Mouse (Mus musculus): ENCODE data around the gene Hyal4. TPM values are rescaled to one million over a fixed set of nuclear protein-coding genes. Genes with fewer than 3 reads are reported as not detected.

Gene Hyal4
- polyA plus RNA-seq, 2 experiments: not detected

- ATAC-seq (ENCODE audit: insufficient read depth) (no peak), DNase-seq (ENCODE audit: low read depth in 3 of 3, low spot score in 3 of 3) (no peak)
- H3K27me3 ChIP-seq (ENCODE audit: control insufficient read depth, insufficient read depth, low read length): no peaks in the 10 kb centered on the region
- H3K9me3 ChIP-seq (ENCODE audit: control insufficient read depth, low read length): no peaks in the 10 kb centered on the region
- no peak within 1 kb of the TSS for H3K27ac ChIP-seq
- H3K36me3 ChIP-seq (replicated peaks; ENCODE audit: control insufficient read depth, insufficient read depth, low read depth): no peaks in the 10 kb centered on the region
- TF ChIP-seq EP300 (IDR thresholded peaks at IDR 0.05; ENCODE audit: low read depth) (no peak), CTCF (IDR thresholded peaks at IDR 0.05; ENCODE audit: low read depth) (no peak)
- 46% methylated on average over 3 of the region's 3 CpGs for WGBS (ENCODE audit: insufficient replicate concordance)
- H3K9ac ChIP-seq (replicated peaks): no peak within 1 kb of the TSS
- no peaks in the 10 kb centered on the region for H3K4me1 ChIP-seq (replicated peaks; ENCODE audit: control insufficient read depth in 2 of 2, insufficient read depth in 2 of 2, low read length in 1 of 2)
- no peak within 1 kb of the TSS for H3K4me3 ChIP-seq (ENCODE audit: insufficient read depth in 1 of 2, low read depth in 2 of 2, low read length in 2 of 2)
- H3K4me2 ChIP-seq (ENCODE audit: low read depth): no peak within 1 kb of the TSS
Measured at GRCm38 (mm10) chr6:24732945-24733344, 15.2 kb upstream of the Hyal4 start, which contains the start of gene Hyal6. Gene Hyal6, plus strand, starts transcription at chr6:24733245.

GRCm38 (mm10) chr6:24734565-24734964, 13.6 kb upstream of the Hyal4 start:
- WGBS (ENCODE audit: insufficient replicate concordance): 60% methylated on average over 6 of the region's 6 CpGs
- no peak overlapping the region for H3K27ac ChIP-seq

GRCm38 (mm10) chr6:24759281-24759680, 11.2 kb downstream of the Hyal4 start:
- Histone ChIP-seq H3K9ac (replicated peaks) (no peak overlapping the region), H3K27ac (no peak overlapping the region), H3K4me1 (replicated peaks; ENCODE audit: control insufficient read depth in 2 of 2, insufficient read depth in 2 of 2, low read length in 1 of 2) (no peaks in the 10 kb centered on the region), H3K4me3 (ENCODE audit: insufficient read depth in 1 of 2, low read depth in 2 of 2, low read length in 2 of 2) (no peak overlapping the region), H3K4me2 (ENCODE audit: low read depth) (no peak overlapping the region), H3K9me3 (ENCODE audit: control insufficient read depth, low read length) (no peaks in the 10 kb centered on the region), H3K27me3 (ENCODE audit: control insufficient read depth, insufficient read depth, low read length) (no peaks in the 10 kb centered on the region), H3K36me3 (replicated peaks; ENCODE audit: control insufficient read depth, insufficient read depth, low read depth) (no peaks in the 10 kb centered on the region)
- no peak for DNase-seq (ENCODE audit: low read depth in 3 of 3, low spot score in 3 of 3)
- ATAC-seq (ENCODE audit: insufficient read depth): no peak
- TF ChIP-seq CTCF (IDR thresholded peaks at IDR 0.05; ENCODE audit: low read depth) (no peak), EP300 (IDR thresholded peaks at IDR 0.05; ENCODE audit: low read depth) (no peak)
- WGBS (ENCODE audit: insufficient replicate concordance): 65% methylated on average over 3 of the region's 3 CpGs

More at GRCm38 (mm10) chr6:24734565-24734964, 13.6 kb upstream of the Hyal4 start:
- TF ChIP-seq CTCF (IDR thresholded peaks at IDR 0.05; ENCODE audit: low read depth): no peak
- no peak for TF ChIP-seq EP300 (IDR thresholded peaks at IDR 0.05; ENCODE audit: low read depth)
- DNase-seq (ENCODE audit: low read depth in 3 of 3, low spot score in 3 of 3) (no peak), ATAC-seq (ENCODE audit: insufficient read depth) (no peak)
- Histone ChIP-seq H3K4me1 (replicated peaks; ENCODE audit: control insufficient read depth in 2 of 2, insufficient read depth in 2 of 2, low read length in 1 of 2) (no peaks in the 10 kb centered on the region), H3K36me3 (replicated peaks; ENCODE audit: control insufficient read depth, insufficient read depth, low read depth) (no peaks in the 10 kb centered on the region), H3K27me3 (ENCODE audit: control insufficient read depth, insufficient read depth, low read length) (no peaks in the 10 kb centered on the region), H3K4me3 (ENCODE audit: insufficient read depth in 1 of 2, low read depth in 2 of 2, low read length in 2 of 2) (no peak overlapping the region), H3K4me2 (ENCODE audit: low read depth) (no peak overlapping the region), H3K9ac (replicated peaks) (no peak overlapping the region), H3K9me3 (ENCODE audit: control insufficient read depth, low read length) (no peaks in the 10 kb centered on the region)

GRCm38 (mm10) chr6:24766261-24766660, 18.1 kb downstream of the Hyal4 start:
- no peaks in the 10 kb centered on the region for H3K4me1 ChIP-seq (replicated peaks; ENCODE audit: control insufficient read depth in 2 of 2, insufficient read depth in 2 of 2, low read length in 1 of 2)
- H3K9ac ChIP-seq (replicated peaks): no peak overlapping the region
- no peak overlapping the region for H3K4me2 ChIP-seq (ENCODE audit: low read depth)
- no peaks in the 10 kb centered on the region for H3K36me3 ChIP-seq (replicated peaks; ENCODE audit: control insufficient read depth, insufficient read depth, low read depth)
- TF ChIP-seq CTCF (IDR thresholded peaks at IDR 0.05; ENCODE audit: low read depth) (no peak), EP300 (IDR thresholded peaks at IDR 0.05; ENCODE audit: low read depth) (no peak)
- DNase-seq (ENCODE audit: low read depth in 3 of 3, low spot score in 3 of 3) (no peak), ATAC-seq (ENCODE audit: insufficient read depth) (no peak)
- H3K4me3 ChIP-seq (ENCODE audit: insufficient read depth in 1 of 2, low read depth in 2 of 2, low read length in 2 of 2): no peak overlapping the region
- H3K27me3 ChIP-seq (ENCODE audit: control insufficient read depth, insufficient read depth, low read length): no peaks in the 10 kb centered on the region
- WGBS (ENCODE audit: insufficient replicate concordance): 70% methylated on average over 2 of the region's 2 CpGs
- H3K9me3 ChIP-seq (ENCODE audit: control insufficient read depth, low read length): no peaks in the 10 kb centered on the region
- H3K27ac ChIP-seq: no peak overlapping the region

- no peak for TF ChIP-seq EP300 (IDR thresholded peaks at IDR 0.05; ENCODE audit: low read depth)
- TF ChIP-seq CTCF (IDR thresholded peaks at IDR 0.05; ENCODE audit: low read depth): no peak
Measured at GRCm38 (mm10) chr6:24779182-24779581, 31.1 kb downstream of the Hyal4 start.

More at GRCm38 (mm10) chr6:24779182-24779581, 31.1 kb downstream of the Hyal4 start:
- 37% methylated on average over 2 of the region's 2 CpGs for WGBS (ENCODE audit: insufficient replicate concordance)
- no peak overlapping the region for H3K27ac ChIP-seq
- ATAC-seq (ENCODE audit: insufficient read depth): no peak
- no peaks in the 10 kb centered on the region for H3K36me3 ChIP-seq (replicated peaks; ENCODE audit: control insufficient read depth, insufficient read depth, low read depth)
- no peak overlapping the region for H3K4me3 ChIP-seq (ENCODE audit: insufficient read depth in 1 of 2, low read depth in 2 of 2, low read length in 2 of 2)
- no peaks in the 10 kb centered on the region for H3K9me3 ChIP-seq (ENCODE audit: control insufficient read depth, low read length)
- H3K27me3 ChIP-seq (ENCODE audit: control insufficient read depth, insufficient read depth, low read length): no peaks in the 10 kb centered on the region
- H3K4me1 ChIP-seq (replicated peaks; ENCODE audit: control insufficient read depth in 2 of 2, insufficient read depth in 2 of 2, low read length in 1 of 2): no peaks in the 10 kb centered on the region
- DNase-seq (ENCODE audit: low read depth in 3 of 3, low spot score in 3 of 3): no peak
- no peak overlapping the region for H3K9ac ChIP-seq (replicated peaks)
- no peak overlapping the region for H3K4me2 ChIP-seq (ENCODE audit: low read depth)
